Mouse (Mus musculus): Measurements from ENCODE around the gene Dhrs1.

DNA sequence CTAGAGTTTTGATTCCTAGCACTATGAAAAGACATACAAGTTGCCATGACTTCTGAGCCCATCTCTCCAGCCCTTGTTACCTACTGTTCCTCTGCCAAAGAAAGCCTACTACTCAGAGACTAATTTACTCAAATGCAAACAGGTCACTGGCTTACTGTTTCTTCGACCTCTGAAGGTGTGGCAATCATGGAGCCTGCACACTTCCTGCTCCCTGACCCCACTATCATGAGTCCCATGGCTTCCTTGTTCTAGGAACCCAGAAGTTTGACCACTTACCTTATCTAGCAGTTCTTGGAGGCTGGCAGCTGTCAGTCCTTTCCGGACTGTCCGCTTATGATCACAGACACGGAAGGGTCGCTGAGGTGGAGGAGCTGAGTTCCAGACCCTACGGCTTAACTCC is 12.1 kb upstream of the Dhrs1 start:
- no peak for TF ChIP-seq CTCF (IDR thresholded peaks at IDR 0.05; ENCODE audit: control insufficient read depth, insufficient read depth, insufficient read length)
- no peak for TF ChIP-seq USF1 (IDR thresholded peaks at IDR 0.05; ENCODE audit: low read depth)
- TF ChIP-seq CEBPB (IDR thresholded peaks at IDR 0.05; ENCODE audit: low read depth), result no peak
